Mouse (Mus musculus): ENCODE data around the gene Rasgef1b. TPM values are rescaled to one million over a fixed set of nuclear protein-coding genes. Genes with fewer than 3 reads are reported as not detected.

Rasgef1b gene
- total RNA-seq, 2 experiments from 2014 or later = 1.5 to 2.6 TPM

GRCm38 (mm10) chr5:99445242-99445641 is 283.6 kb downstream of the Rasgef1b start:
- DNase-seq = no peak

- DNase-seq = no peak
These were observed 284.1 kb downstream of the Rasgef1b start for GRCm38 (mm10) chr5:99444777-99445176.

GRCm38 (mm10) chr5:99440109-99440508 is 288.8 kb downstream of the Rasgef1b start:
- no peak for DNase-seq

GRCm38 (mm10) chr5:99438526-99438925 is 290.3 kb downstream of the Rasgef1b start:
- no peak for DNase-seq

- DNase-seq = no peak
These were observed 294.6 kb downstream of the Rasgef1b start for GRCm38 (mm10) chr5:99434226-99434625.

GRCm38 (mm10) chr5:99432471-99432870 is 296.4 kb downstream of the Rasgef1b start:
- no peak for DNase-seq

GRCm38 (mm10) chr5:99429273-99429672 is 299.6 kb downstream of the Rasgef1b start:
- DNase-seq = no peak

GRCm38 (mm10) chr5:99428648-99429047 is 300.2 kb downstream of the Rasgef1b start:
- no peak for DNase-seq

- DNase-seq = peak; percentile 9
These were observed 305.6 kb downstream of the Rasgef1b start for GRCm38 (mm10) chr5:99423271-99423670.

- DNase-seq = no peak
These were observed 306.0 kb downstream of the Rasgef1b start for GRCm38 (mm10) chr5:99422856-99423255.

GRCm38 (mm10) chr5:99422092-99422491 is 306.8 kb downstream of the Rasgef1b start:
- no peak for DNase-seq

GRCm38 (mm10) chr5:99419872-99420271 is 309.0 kb downstream of the Rasgef1b start:
- no peak for DNase-seq

- DNase-seq = no peak
These were observed 312.0 kb downstream of the Rasgef1b start for GRCm38 (mm10) chr5:99416902-99417301.

GRCm38 (mm10) chr5:99415676-99416075 is 313.2 kb downstream of the Rasgef1b start:
- no peak for DNase-seq

- DNase-seq = no peak
These were observed 313.8 kb downstream of the Rasgef1b start for GRCm38 (mm10) chr5:99415049-99415448.

- no peak for DNase-seq
These were observed 314.6 kb downstream of the Rasgef1b start for GRCm38 (mm10) chr5:99414293-99414692.

GRCm38 (mm10) chr5:99413851-99414250 is 315.0 kb downstream of the Rasgef1b start:
- DNase-seq = no peak

- DNase-seq = no peak
These were observed 315.5 kb downstream of the Rasgef1b start for GRCm38 (mm10) chr5:99413391-99413790.

GRCm38 (mm10) chr5:99404403-99405170 is 324.3 kb downstream of the Rasgef1b start:
- no peak for DNase-seq

GRCm38 (mm10) chr5:99403325-99403724 is 325.5 kb downstream of the Rasgef1b start:
- DNase-seq = no peak

- no peak for DNase-seq
These were observed 326.1 kb downstream of the Rasgef1b start for GRCm38 (mm10) chr5:99402784-99403183.

- no peak for DNase-seq
These were observed 326.6 kb downstream of the Rasgef1b start for GRCm38 (mm10) chr5:99402297-99402696.

GRCm38 (mm10) chr5:99399855-99400626 is 328.8 kb downstream of the Rasgef1b start:
- no peak for DNase-seq

Data from gastrocnemius, postnatal 10 days (tissue).